Mouse (Mus musculus) lung, embryonic 15.5 days (tissue): ENCODE data around the gene Lbh. TPM values are rescaled to one million over a fixed set of nuclear protein-coding genes. Genes with fewer than 3 reads are reported as not detected.

ENCODE experiments used
- ATAC-seq: fragments of 200-750 bp; cut with Nextera tagmentation; 2 replicates; pipeline ENCODE4 v1.8.0; 2017; ENCODE audit warnings: moderate number of reproducible peaks, borderline replicate concordance; ENCODE audit not compliant: low FRiP score, low TSS enrichment; ENCODE audit errors: extremely low read depth
- H3K27ac ChIP-seq: fragments of 300-500 bp; sonication (generic); 2 replicates; pipeline ENCODE4 v1.5.1; 2015; ENCODE audit warnings: moderate library complexity, mild to moderate bottlenecking, inconsistent platforms
- H3K27me3 ChIP-seq: fragments of 300-500 bp; sonication (generic); 2 replicates; pipeline ENCODE4 v1.6.1; 2015; ENCODE audit warnings: inconsistent platforms
- H3K36me3 ChIP-seq: fragments of 300-500 bp; sonication (generic); 2 replicates; pipeline ENCODE4 v1.6.1; 2015; ENCODE audit warnings: inconsistent platforms
- H3K4me1 ChIP-seq: fragments of 300-500 bp; sonication (generic); 2 replicates; pipeline ENCODE4 v1.6.1; 2015; ENCODE audit warnings: inconsistent platforms
- H3K4me2 ChIP-seq: fragments of 300-500 bp; sonication (generic); 2 replicates; pipeline ENCODE4 v1.6.1; 2015; ENCODE audit warnings: inconsistent platforms, mild to moderate bottlenecking, moderate library complexity
- H3K4me3 ChIP-seq: fragments of 300-500 bp; sonication (generic); 2 replicates; pipeline ENCODE4 v1.5.1; 2015; ENCODE audit warnings: mild to moderate bottlenecking, inconsistent platforms
- H3K9ac ChIP-seq: fragments of 300-500 bp; sonication (generic); 2 replicates; pipeline ENCODE4 v1.6.1; 2015; ENCODE audit warnings: inconsistent platforms
- H3K9me3 ChIP-seq: fragments of 300-500 bp; sonication (generic); 2 replicates; pipeline ENCODE4 v1.6.1; 2016; ENCODE audit warnings: inconsistent platforms
- WGBS: fragments of 180-500 bp; shearing (Covaris S2); methylation state at CpG from one replicate; pipeline ENCODE4 v1.1.7; 2015; 5-methylcytosine and 5-hydroxymethylcytosine counted together
- polyA plus RNA-seq: library from polyadenylated mRNA; unstranded; fragments of >200 nt; fragmentation: Nextera tagmentation; extraction: Ambion mirVana; gene quantifications from 2 replicates; pipeline ENCODE4 v1.2.1, GENCODE M21; 2015

Lbh gene
- polyA plus RNA-seq, 1 experiment from 2014 or later, result 9.0 TPM

- no peak overlapping the region for H3K4me3 ChIP-seq
- peaks cover 12% of the 10 kb centered on the region; the same call in 1 of the 2 replicates for H3K4me1 ChIP-seq
- no peak overlapping the region for H3K4me2 ChIP-seq
- WGBS, result 71% methylated on average over 8 of the region's 8 CpGs
- H3K9ac ChIP-seq, result no peak overlapping the region
- no peaks in the 10 kb centered on the region for H3K9me3 ChIP-seq
- no peaks in the 10 kb centered on the region for H3K36me3 ChIP-seq
- H3K27me3 ChIP-seq, result no peaks in the 10 kb centered on the region
- no peak for ATAC-seq
- H3K27ac ChIP-seq, result no peak overlapping the region
Measured at GRCm38 (mm10) chr17:72961953-72962630, 44.0 kb downstream of the Lbh start.

DNA sequence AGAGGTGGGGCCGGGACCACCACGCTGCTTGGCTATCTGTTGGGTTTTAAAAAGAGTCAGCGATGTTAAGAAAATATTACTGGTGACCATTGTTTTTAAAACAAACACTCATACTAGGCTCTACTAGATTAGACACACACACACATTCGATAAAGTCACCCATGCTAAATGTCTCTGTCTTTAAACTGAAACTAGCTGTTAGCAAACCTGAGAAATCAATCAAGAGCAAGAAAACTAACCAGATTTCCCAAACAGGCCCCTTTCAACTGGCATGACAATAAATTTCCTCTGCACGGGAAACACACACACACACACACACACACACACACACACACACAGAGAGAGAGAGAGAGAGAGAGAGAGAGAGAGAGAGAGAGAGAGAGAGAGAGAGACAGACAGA, 47.6 kb downstream of the Lbh start:
- H3K4me1 ChIP-seq, result peaks cover 8% of the 10 kb centered on the region
- no peak overlapping the region for H3K4me2 ChIP-seq
- H3K27ac ChIP-seq, result no peak overlapping the region
- H3K4me3 ChIP-seq, result no peak overlapping the region
- H3K9me3 ChIP-seq, result no peaks in the 10 kb centered on the region
- 52% methylated on average over 5 of the region's 5 CpGs for WGBS
- H3K9ac ChIP-seq, result no peak overlapping the region
- no peak for ATAC-seq
- H3K27me3 ChIP-seq, result no peaks in the 10 kb centered on the region
- no peaks in the 10 kb centered on the region for H3K36me3 ChIP-seq

DNA sequence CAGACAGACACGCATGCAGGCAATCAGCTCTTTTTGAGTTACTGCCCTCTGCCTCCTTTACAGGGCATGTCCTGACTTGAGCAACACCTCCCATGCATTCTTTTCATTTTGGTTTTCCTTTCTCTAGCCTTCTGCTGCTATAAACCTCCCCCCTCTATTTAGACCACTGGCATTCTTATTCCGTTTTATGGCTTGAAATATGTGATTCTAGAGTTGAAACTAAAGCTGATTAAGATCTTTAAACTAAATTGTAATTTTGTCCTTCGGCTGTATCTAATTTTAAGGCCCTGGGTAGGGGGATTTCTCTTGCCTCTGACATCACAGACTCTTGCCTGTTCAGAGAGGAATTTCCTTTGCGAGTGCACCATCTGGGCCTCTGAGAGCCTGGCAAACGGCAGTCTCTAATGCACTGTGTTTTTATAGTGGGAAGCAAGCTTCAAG, 48.0 kb downstream of the Lbh start:
- H3K27me3 ChIP-seq, result no peaks in the 10 kb centered on the region
- no peaks in the 10 kb centered on the region for H3K36me3 ChIP-seq
- WGBS, result 43% methylated on average over 5 of the region's 5 CpGs
- H3K9me3 ChIP-seq, result no peaks in the 10 kb centered on the region
- H3K4me1 ChIP-seq, result peaks cover 8% of the 10 kb centered on the region
- no peak overlapping the region for H3K4me3 ChIP-seq
- H3K9ac ChIP-seq, result no peak overlapping the region
- H3K27ac ChIP-seq, result no peak overlapping the region
- H3K4me2 ChIP-seq, result no peak overlapping the region
- ATAC-seq, result no peak

DNA sequence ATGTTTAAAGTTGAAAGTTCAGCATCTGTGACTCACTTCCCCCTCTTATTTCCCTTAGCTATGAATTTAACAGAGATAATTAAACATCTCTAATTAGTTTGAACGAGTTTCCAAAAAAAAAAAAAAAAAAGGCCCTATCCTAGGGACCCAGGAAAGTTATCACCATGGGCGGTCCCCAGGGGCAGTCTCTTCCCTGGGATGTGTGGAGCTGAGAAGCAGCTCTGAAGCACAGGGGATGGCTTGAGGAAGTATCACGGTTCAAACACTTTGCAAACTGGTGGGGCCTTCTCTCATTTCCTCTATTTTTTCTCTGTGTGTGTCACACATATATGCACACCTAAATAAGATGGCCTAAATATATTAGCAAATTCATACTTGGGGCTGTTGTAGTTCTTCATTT, 48.8 kb downstream of the Lbh start:
- no peak overlapping the region for H3K4me2 ChIP-seq
- H3K36me3 ChIP-seq, result no peaks in the 10 kb centered on the region
- peaks cover 8% of the 10 kb centered on the region for H3K4me1 ChIP-seq
- 45% methylated on average over 3 of the region's 3 CpGs for WGBS
- ATAC-seq, result no peak
- no peak overlapping the region for H3K27ac ChIP-seq
- H3K9me3 ChIP-seq, result no peaks in the 10 kb centered on the region
- no peak overlapping the region for H3K9ac ChIP-seq
- no peak overlapping the region for H3K4me3 ChIP-seq
- H3K27me3 ChIP-seq, result no peaks in the 10 kb centered on the region

- no peaks in the 10 kb centered on the region for H3K9me3 ChIP-seq
- no peak for ATAC-seq
- no peak overlapping the region for H3K4me3 ChIP-seq
- H3K4me2 ChIP-seq, result no peak overlapping the region
- no peak overlapping the region for H3K27ac ChIP-seq
- H3K4me1 ChIP-seq, result peaks cover 8% of the 10 kb centered on the region
- WGBS, result 54% methylated on average over 6 of the region's 6 CpGs
- H3K9ac ChIP-seq, result no peak overlapping the region
- no peaks in the 10 kb centered on the region for H3K27me3 ChIP-seq
- no peaks in the 10 kb centered on the region for H3K36me3 ChIP-seq
Measured at GRCm38 (mm10) chr17:72967371-72968175, 49.5 kb downstream of the Lbh start.

DNA sequence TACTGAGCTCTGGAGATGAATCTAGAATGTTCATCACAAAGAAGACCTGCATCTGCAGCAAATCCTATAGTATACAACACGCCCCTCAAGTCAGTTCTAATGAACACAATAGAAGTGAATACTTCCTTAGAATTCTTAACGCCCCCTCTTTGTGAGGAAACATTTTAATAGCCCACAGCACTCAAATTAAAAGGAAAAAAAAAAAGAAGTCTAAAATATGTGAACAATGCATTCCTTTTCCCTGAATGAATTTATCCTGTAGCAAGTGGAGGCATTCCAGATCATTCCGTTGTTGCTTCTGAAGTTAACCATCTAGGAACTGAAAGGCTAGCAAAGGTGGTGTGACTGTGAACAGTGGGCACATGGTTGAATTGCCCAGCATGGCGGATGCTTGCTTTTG, 50.6 kb downstream of the Lbh start:
- H3K36me3 ChIP-seq, result no peaks in the 10 kb centered on the region
- no peak overlapping the region for H3K4me3 ChIP-seq
- peaks cover 8% of the 10 kb centered on the region for H3K4me1 ChIP-seq
- no peak overlapping the region for H3K9ac ChIP-seq
- H3K27me3 ChIP-seq, result no peaks in the 10 kb centered on the region
- WGBS, result 63% methylated on average over 4 of the region's 4 CpGs
- H3K27ac ChIP-seq, result no peak overlapping the region
- no peaks in the 10 kb centered on the region for H3K9me3 ChIP-seq
- no peak overlapping the region for H3K4me2 ChIP-seq
- ATAC-seq, result no peak

GRCm38 (mm10) chr17:72970631-72971161, 52.6 kb downstream of the Lbh start:
- ATAC-seq, result no peak
- Histone ChIP-seq H3K4me3 (no peak overlapping the region), H3K27me3 (no peaks in the 10 kb centered on the region), H3K9ac (no peak overlapping the region), H3K4me1 (peaks cover 8% of the 10 kb centered on the region), H3K27ac (no peak overlapping the region), H3K36me3 (no peaks in the 10 kb centered on the region), H3K4me2 (no peak overlapping the region), H3K9me3 (no peaks in the 10 kb centered on the region)
- 83% methylated on average over 7 of the region's 7 CpGs for WGBS

DNA sequence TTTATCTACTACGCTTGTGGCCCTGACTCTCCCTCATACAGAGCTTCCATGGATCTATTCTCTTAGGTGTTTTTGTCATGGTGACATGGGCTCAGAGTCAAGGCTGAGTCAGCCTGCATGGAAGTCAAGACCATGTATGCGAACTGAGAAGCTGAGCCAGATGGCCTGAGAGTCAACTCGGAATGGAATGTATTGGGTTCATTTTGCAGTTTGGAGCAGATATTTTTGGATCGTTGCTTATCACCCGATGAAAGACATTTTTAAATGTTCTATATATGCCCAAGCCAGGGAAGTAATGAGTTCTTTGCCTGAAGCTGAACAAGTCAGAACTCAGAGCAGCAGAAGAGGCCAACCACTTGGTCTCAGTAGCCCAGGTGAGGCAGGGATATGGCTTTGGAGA, 54.9 kb downstream of the Lbh start:
- no peak for ATAC-seq
- Histone ChIP-seq H3K4me1 (0 out of 2 replicates have a peak, but pooled peaks cover 4% of the 10 kb centered on the region), H3K27ac (no peak overlapping the region), H3K27me3 (no peaks in the 10 kb centered on the region), H3K36me3 (no peaks in the 10 kb centered on the region), H3K9me3 (no peaks in the 10 kb centered on the region), H3K9ac (no peak overlapping the region), H3K4me3 (no peak overlapping the region), H3K4me2 (no peak overlapping the region)
- WGBS, result 79% methylated on average over 5 of the region's 5 CpGs

- Histone ChIP-seq H3K4me2 (no peak overlapping the region), H3K9ac (no peak overlapping the region), H3K27ac (no peak overlapping the region), H3K4me1 (0 out of 2 replicates have a peak, but pooled peaks cover 4% of the 10 kb centered on the region), H3K4me3 (no peak overlapping the region), H3K27me3 (no peaks in the 10 kb centered on the region), H3K9me3 (no peaks in the 10 kb centered on the region), H3K36me3 (no peaks in the 10 kb centered on the region)
- WGBS, result 43% methylated on average over 11 of the region's 11 CpGs
- 0 out of 2 replicates have a peak, but pooled peaks have one; percentile 46 for ATAC-seq
Measured at GRCm38 (mm10) chr17:72976258-72977231, 58.4 kb downstream of the Lbh start.

DNA sequence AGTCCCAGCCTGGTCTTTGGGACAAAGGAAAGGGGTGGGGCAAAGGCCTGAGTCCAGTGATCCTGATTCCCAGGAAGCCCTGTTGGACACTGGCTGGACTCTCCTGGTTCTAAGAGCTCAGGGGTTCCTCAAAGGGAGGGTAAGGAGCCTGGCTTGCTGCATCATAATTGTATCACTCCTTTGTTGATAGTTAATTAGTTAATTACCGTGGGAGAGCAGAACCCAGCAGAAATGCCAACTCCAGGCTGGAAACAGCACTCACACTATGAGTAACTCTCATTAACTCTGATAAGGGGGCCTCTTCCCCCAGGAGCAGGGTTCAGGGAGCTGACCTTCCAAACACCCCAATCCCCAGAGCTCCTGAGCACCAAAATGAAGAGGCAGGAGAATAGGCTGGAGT, 59.5 kb downstream of the Lbh start:
- 0 out of 2 replicates have a peak, but pooled peaks cover 4% of the 10 kb centered on the region for H3K4me1 ChIP-seq

DNA sequence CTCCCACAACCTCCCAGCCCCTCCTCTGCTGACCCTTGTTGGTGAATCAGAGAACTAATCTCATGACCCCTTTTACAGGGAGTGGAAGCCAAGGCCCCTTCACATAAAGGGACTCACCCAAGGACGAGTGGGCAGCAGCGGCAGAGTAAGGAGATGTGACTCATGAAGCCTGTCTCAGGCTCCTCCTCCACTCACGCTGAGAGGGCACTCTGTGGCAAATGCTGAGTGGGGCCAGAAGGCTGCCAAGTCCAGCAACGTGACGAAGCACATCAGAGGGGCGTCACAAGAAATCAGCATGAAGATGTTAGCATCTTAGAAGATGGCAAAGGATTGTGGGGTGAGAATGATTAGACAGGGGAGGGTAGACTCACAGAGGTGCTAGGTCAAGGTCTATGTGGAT, 64.1 kb downstream of the Lbh start:
- 60% methylated on average over 6 of the region's 6 CpGs for WGBS
- no peak overlapping the region for H3K9ac ChIP-seq
- no peaks in the 10 kb centered on the region for H3K36me3 ChIP-seq
- no peak overlapping the region for H3K27ac ChIP-seq
- no peak for ATAC-seq
- H3K4me2 ChIP-seq, result no peak overlapping the region
- H3K4me3 ChIP-seq, result no peak overlapping the region
- no peaks in the 10 kb centered on the region for H3K9me3 ChIP-seq
- H3K27me3 ChIP-seq, result no peaks in the 10 kb centered on the region
- H3K4me1 ChIP-seq, result no peaks in the 10 kb centered on the region

More for the DNA sequence above, 59.5 kb downstream of the Lbh start:
- no peaks in the 10 kb centered on the region for H3K9me3 ChIP-seq
- no peaks in the 10 kb centered on the region for H3K36me3 ChIP-seq
- H3K27ac ChIP-seq, result no peak overlapping the region
- no peaks in the 10 kb centered on the region for H3K27me3 ChIP-seq
- H3K4me2 ChIP-seq, result no peak overlapping the region
- WGBS, result 68% methylated on average over 1 of the region's 1 CpGs
- no peak overlapping the region for H3K4me3 ChIP-seq
- no peak for ATAC-seq
- no peak overlapping the region for H3K9ac ChIP-seq
